Mouse (Mus musculus): ENCODE measurements around the gene Bcar3.

Gene Bcar3

GRCm38 (mm10) chr3:122486193-122486592 lies 192.3 kb downstream of the Bcar3 start:
- no peak for DNase-seq

DNA sequence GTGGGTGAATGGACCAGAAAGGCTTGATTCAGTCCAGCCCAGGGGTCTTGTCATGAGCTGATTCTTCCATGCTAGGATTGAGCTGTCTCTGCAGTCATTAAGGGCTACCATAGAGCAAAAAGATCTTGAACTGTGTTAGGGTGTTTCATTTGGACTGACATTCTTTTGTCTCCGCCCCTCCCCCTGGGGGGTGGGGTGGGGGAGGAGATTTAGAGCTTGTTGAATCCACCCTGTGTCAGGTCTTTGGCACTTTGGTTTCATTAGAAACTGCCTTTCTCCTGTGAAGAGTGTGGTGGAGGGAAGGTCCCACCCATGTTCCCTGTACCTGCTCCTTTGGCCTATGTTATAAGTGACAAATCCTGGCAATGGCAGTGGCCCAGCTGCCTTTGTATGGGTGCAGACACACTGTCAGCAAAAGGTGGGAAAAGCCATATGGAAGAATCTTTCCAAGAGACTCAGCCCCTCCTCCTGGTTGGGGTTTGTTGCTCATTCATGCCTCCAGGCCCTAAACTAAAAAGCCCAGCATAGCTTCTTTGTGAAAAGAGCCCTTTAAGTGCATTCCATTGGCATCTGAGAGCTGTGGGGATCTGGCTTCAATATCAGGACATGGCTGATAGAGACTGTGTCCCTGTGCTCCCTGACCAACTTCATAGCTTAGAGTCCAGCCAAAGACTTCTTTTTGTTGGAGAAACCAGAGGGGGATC lies 194.3 kb downstream of the Bcar3 start:
- DNase-seq: no peak

- no peak for DNase-seq
Measured at GRCm38 (mm10) chr3:122490574-122490973, 196.6 kb downstream of the Bcar3 start.

- DNase-seq: no peak
Measured at GRCm38 (mm10) chr3:122492006-122492405, 198.1 kb downstream of the Bcar3 start.

- DNase-seq: no peak
Measured at GRCm38 (mm10) chr3:122492872-122493615, 199.1 kb downstream of the Bcar3 start.

- no peak for DNase-seq
Measured at GRCm38 (mm10) chr3:122494764-122495163, 200.8 kb downstream of the Bcar3 start.

DNA sequence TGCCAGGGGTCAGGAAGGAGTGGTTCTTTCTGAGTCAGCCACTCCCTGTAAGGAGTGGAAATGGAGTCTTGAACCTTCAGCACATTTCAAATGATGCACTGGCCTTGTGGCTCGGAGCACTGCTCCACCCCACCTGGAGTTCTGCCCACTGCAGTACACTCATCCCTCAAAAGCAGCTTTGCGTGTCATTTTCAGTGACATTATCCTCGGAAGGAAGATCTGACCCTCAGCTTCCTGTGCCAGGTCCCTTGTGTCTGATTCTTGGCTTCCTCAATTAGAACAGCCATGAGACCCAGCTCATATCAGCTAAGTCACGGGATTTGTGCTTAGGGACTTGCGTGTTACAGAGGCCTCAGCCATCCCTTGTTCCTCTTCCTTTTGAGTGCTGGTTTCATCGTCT lies 203.9 kb downstream of the Bcar3 start:
- DNase-seq: no peak

GRCm38 (mm10) chr3:122498528-122498927 lies 204.6 kb downstream of the Bcar3 start:
- no peak for DNase-seq

- DNase-seq: no peak
Measured at GRCm38 (mm10) chr3:122499647-122500046, 205.7 kb downstream of the Bcar3 start.

DNA sequence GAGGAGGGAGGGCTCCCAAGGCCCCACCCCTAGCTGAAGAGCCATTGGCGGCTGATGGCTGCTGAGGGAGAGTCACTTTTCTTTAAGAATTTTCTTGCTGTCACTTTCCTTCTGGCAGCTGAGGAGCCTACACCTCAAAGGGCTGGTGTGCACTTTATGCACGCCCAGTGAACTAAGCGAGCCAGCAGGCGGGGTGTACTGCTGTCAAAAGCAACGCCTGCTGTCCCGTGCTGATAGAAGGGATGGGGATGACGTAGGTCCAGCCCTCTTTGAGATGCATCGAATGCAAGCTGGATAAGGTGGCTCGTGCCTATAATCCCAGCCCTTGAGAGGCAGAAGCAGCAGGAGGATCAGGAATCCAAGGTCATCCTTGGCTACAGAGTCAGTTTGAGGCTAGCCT lies 207.0 kb downstream of the Bcar3 start:
- no peak for DNase-seq

DNA sequence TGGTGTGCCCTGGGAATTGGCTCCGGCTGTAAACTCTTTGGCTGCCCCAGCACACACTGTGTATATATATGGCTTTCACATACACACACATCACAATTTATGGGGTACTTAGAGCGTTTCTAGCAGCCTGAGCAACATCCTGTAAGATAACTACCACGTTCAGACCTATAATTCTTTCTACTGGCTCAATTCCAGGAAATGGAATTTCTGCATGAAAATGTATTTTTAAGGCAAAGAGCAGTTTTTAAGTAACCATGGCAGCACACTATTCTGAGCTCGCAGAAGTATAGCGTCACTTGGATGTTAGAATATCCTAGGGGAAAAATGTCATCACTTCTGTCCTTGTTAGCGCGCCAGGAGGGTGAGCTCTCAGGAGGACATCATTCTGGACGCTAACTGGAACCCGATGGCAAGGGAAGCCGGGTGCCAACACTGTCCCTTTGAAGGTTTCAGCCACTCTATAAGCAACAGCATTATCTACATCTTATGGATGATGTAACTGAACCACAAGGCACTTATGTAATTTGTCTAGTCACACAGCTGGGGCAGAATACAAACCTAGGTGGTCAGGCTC lies 212.5 kb downstream of the Bcar3 start:
- no peak for DNase-seq

- no peak for DNase-seq
Measured at GRCm38 (mm10) chr3:122507826-122508225, 213.9 kb downstream of the Bcar3 start.

DNA sequence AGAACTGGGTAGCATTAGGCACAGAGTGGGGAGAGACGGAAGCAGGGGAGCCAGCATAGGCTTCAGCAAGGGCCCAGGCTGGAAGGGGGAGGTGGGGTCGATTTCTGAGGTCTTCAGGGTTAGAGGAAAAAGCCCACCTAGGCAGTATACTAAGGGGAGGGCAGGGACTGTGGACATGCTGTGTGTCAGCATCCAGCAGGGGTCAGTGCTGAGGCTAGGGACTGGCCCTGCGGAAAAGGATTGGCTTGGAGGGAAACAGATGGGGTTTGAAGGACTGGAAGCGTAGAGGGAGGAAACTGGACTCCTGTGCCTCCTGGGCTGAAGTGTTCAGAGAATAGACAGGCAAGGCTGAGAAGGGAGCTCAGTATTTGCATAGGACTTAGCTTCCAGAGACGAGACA lies 215.1 kb downstream of the Bcar3 start:
- peak; percentile 66 for DNase-seq

DNA sequence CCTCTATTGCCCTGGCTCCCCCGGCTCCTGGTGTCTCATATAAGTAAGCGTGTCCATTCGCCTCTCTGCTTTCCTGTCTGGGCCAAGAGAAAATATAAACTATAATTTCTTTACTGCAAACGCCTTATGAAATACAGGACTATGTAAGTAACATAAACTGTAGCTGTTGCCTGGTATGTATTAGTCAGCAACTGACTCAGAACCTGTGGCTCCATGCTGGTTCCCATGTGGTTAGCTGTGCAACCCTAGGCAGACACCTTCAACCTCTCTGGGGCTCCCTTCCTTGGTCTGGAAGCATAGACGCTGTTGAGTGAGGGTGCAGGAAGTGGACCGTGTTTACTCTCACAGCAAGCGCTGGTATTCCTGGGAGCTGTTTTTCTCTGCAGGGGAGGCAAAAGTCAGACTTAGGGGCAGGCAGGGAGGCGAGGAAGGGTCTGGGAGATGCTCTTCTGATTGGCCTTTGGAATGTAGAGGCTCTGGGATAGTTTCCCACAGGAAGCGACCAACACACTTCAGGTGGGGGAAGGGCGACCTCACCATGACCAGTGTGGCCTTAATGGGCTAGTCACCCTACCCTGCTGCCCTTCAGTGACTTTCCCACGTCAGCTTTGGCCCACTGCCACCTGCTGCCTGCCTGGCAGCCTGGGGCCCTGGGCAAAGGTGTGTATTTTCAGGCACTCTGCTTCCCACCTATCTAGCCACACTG lies 215.8 kb downstream of the Bcar3 start:
- DNase-seq: no peak

GRCm38 (mm10) chr3:122510240-122510750 lies 216.4 kb downstream of the Bcar3 start:
- DNase-seq: no peak

DNA sequence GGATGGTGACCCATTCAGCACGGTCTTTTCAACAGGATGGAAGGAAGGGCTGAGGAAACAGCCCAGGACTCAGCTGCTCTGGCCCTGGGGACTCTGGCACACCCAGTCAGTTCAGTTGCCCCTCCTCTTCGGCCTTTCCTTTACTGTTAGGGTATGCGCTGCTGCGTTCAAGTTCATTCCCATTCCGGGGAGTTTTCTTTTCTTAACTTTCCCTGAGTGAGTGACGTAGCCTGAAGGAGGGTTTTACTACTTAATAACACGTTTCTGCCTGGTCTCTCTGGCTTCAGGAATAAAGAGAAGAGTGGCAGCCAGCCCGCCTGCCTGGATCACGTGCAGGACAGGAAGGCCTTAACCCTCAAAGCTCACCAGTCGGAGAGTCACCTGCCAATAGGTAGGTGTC lies 217.0 kb downstream of the Bcar3 start:
- no peak for DNase-seq

DNA sequence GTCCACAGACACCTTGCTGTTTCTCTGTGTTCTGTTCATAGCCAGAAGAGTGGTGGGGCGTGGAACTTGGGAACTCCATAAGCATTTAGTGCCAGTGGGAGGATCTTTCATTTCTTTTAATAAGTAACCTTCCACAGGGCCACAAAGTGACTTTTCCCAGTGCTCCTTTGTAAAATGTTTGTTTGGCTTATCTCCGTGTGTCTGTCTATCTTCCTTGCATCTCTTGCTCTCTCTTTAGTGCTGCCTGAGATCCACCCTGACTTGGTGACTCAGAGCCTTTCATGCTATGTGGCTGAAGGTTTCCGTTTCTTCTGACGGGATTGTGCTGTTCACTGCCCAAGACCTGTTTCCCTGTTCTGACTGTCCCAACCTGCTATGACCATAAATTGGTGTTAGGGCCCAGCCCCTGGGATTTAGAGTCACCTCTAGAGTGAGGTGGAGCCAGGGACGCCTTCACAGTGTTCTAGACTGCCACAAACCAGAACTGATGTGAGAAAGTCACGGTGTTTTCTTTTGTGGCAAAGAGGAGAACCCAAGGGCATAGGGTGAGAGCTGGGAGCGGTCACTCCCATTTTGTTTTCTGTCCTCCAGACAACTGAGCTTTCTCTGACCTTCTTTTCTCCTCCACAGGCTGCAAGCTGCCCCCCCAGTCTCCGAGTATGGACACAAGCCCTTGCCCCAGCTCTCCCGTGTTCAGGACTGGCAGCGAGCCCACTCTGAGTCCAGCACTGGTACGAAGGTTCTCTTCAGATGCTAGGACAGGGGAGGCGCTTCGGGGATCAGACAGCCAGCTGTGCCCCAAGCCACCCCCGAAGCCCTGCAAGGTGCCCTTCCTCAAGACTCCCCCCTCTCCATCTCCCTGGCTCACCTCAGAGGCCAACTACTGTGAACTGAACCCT lies 218.0 kb downstream of the Bcar3 start:
- no peak for DNase-seq

DNA sequence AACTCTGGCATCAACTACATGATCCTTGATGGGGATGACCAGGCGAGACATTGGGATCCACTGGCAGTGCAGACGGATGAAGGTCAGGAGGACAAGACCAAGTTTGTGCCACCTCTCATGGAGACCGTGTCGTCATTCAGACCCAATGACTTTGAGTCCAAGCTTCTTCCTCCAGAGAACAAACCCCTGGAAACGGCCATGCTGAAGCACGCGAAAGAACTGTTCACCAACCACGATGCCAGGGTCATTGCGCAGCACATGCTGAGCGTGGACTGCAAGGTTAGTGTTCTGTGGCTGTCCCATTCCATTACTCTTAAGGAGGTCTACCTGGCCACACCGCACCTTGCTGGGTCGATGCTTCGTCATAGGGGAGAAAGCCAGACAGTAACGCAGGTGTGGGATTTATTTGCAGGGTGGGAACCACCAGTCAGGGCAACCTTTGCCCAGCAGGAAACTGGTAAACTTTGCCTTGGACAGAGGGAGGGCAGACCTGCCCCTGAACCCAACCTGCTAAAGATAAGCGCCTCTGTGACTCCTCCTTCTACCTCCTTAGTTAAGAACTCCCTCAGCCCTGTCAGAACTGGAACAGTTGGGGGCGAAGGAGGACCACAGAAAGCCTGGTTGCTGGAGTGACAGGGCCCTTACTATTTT lies 218.9 kb downstream of the Bcar3 start:
- DNase-seq: no peak

GRCm38 (mm10) chr3:122515568-122516326 lies 221.8 kb downstream of the Bcar3 start:
- no peak for DNase-seq

DNA sequence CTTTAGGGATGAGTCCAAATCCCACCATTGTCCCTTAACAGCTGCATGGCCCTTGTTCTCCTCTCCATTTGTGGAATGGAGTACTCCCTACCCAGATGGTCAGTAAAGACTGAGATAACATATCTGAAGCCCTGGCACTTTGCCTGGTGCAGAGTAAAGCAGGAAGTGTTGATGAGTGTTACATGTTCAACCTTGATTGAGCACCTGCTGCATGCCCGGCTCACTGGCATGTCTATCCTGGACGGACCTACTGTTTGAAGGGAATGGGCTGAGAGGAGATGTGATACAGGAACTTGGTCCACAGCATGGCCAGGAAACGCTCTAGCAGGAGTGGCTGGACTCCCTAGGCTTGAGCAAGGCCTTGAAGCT lies 222.4 kb downstream of the Bcar3 start:
- no peak for DNase-seq

- no peak for DNase-seq
Measured at GRCm38 (mm10) chr3:122517726-122518125, 223.8 kb downstream of the Bcar3 start.

Measured in right cerebral cortex, postnatal 4 days (tissue).